Mouse (Mus musculus) T-cell, adult 2 months (primary cell): ENCODE measurements around the gene Tpbpa.
A peak's percentile ranks its signal among the peaks of the same experiment; 100 is the strongest.
"Not testable (repeated sequence)": the region's sequence is repeated elsewhere in the genome, so short reads cannot be mapped to it uniquely, and the experiment has no call there.

ENCODE experiments used
- DNase-seq: peaks from one replicate; pipeline ENCODE4 v3.0.0; 2022; ENCODE audit warnings: low spot score

Gene Tpbpa

DNA sequence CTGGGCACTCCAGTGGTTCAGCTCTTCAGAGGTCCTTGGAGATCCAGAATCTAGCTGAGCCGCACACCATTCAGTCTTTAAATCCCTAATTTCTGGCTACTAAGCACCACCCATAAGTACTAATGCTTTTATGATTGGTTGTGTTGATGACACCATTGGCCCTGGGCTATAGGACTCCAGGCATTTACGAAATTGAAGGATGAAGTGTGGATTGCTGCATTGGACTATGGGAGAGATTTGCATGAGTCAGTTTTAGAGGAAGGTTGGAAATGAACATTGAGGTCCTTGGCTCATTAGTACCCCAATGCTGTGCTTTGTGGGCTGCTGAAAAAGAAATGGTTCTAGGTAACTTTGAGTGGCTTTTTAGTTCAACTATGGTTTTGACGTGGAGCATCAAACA, at the start of gene Tpbpa:
Tpbpa (minus strand) TSS at position 101 of the 400 bp plus-strand sequence.
- DNase-seq = not testable (repeated sequence)

DNA sequence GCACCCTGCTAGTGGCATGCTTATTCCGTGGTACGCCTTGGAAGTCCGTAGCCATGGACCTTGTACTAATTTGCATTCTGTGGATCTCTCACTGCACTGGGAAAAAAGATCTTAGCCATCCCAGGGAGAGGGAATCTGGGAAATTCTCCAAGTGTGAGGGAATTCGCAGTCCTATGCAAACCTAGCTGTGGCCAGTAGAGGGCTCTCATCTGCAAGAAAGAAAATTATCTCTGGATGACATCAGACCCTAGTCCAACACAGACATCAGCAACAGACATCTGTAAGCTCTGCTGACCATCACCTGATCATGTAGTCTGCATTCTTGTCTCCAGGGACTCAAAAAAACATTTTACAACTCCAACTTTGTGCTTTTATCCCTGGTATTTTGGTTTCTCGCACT, 45.1 kb upstream of the Tpbpa start:
- not testable (repeated sequence) for DNase-seq

DNA sequence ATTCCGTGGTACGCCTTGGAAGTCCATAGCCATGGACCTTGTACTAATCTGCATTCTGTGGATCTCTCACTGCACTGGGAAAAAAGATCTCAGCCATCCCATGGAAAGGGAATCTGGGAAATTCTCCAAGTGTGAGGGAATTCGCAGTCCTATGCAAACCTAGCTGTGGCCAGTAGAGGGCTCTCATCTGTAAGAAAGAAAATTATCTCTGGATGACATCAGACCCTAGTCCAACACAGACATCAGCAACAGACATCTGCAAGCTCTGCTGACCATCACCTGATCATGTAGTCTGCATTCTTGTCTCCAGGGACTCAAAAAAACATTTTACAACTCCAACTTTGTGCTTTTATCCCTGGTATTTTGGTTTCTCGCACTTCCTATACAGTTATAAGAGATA, 30.5 kb upstream of the Tpbpa start:
- not testable (repeated sequence) for DNase-seq

DNA sequence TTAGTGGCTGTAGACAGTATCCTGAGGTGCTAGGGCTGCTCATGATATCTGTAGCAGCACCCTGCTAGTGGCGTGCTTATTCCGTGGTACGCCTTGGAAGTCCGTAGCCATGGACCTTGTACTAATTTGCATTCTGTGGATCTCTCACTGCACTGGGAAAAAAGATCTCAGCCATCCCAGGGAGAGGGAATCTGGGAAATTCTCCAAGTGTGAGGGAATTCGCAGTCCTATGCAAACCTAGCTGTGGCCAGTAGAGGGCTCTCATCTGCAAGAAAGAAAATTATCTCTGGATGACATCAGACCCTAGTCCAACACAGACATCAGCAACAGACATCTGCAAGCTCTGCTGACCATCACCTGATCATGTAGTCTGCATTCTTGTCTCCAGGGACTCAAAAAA, 22.2 kb upstream of the Tpbpa start:
- not testable (repeated sequence) for DNase-seq

DNA sequence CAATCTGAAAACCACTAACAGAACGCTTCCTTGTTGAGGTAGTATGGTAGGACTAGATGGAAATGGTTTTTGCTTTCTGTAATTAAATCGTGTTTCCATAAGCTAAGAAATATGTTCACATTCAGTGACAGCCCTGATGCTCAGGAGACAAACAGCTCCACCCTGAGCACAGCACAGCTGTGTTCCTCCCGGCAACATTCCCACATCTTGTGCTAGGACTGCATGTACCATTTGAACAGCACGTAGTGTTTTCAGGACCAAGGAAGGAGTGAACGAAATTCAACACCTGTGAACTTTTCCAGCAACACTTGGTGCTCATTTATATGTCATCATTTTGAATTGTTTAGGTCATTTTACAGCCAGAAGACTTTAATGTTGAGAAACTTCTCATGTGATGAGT, 19.9 kb upstream of the Tpbpa start:
- no peak for DNase-seq

DNA sequence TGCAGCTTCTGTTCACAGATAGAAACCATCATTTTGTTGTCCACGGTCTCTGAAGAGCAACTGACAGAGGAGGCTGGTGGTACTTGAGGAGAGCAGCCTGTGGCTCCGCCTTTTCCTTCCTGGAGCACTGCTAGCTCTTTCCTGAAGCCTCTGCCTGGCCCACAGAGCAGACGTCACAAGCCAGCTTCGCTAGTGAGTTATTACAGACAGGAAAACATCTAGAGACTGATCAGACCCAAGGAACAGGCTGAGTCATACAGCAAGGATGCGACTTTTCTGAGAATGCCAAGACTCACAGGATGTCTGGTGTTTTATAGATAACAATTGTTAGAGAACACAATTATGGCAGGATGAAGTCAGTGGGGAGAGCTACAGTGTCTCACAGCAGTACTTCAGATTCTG, 5.3 kb downstream of the Tpbpa start, which contains the start of the genes Gm49391 and Ctla2a:
Gm49391 (minus strand) TSS at position 72 of the 402 bp plus-strand sequence.
Ctla2a (minus strand) TSS at position 126 of the 402 bp plus-strand sequence.
- peak; percentile 67 for DNase-seq

DNA sequence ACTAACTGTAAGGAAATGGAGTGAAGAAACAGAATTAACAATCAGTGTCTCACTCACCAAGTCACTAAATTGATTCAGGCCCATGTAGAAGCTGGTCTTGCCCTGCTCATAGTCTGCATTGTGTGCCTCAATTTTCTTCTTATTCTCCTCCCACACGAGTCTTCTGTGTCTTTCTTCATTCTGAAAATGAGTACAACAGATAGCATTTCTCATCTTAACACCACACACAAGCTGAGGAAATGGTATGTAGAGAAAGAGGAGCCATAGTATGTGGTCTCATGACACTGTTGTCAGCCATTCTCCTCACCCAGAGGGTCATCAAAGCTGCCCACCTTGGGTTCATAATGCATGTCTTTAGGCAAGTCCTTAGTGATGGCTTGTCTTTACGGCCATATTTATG, 6.3 kb downstream of the Tpbpa start, which contains the start of gene Gm49393:
Gm49393 (minus strand) TSS at position 101 of the 400 bp plus-strand sequence.
- DNase-seq = not testable (repeated sequence)

DNA sequence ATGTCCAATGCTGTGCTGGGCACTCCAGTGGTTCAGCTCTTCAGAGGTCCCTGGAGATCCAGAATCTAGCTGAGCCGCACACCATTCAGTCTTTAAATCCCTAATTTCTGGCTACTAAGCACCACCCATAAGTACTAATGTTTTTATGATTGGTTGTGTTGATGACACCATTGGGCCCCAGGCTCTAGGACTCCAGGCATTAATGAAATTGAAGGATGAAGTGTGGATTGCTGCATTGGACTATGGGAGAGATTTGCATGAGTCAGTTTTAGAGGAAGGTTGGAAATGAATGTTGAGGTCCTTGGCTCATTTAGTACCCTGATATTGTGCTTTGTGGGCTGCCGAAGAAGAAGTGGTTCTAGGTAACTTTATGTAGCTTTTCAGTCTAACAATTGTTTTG, 37.0 kb downstream of the Tpbpa start, which contains the start of gene Tpbpb:
Tpbpb (minus strand) TSS at position 101 of the 400 bp plus-strand sequence.
- not testable (repeated sequence) for DNase-seq

DNA sequence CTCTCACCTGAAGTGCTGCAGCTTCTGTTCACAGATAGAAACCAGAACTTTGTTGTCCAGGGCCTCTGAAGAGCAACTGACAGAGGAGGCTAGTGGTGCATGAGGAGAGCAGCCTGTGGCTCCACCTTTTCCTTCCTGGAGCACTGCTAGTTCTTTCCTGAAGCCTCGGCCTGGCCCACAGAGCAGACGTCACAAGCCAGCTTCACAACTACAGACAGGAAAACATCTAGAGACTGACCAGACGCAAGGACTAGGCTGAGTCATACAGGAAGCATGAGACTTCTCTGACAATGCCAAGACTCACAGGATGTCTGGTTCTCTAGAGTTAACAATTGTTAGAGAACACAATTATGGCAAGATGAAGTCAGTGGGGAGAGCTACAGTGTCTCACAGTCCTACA, 44.5 kb downstream of the Tpbpa start, which contains the start of gene Ctla2b:
Ctla2b (minus strand) TSS at position 120 of the 400 bp plus-strand sequence.
- peak; percentile 57 for DNase-seq

DNA sequence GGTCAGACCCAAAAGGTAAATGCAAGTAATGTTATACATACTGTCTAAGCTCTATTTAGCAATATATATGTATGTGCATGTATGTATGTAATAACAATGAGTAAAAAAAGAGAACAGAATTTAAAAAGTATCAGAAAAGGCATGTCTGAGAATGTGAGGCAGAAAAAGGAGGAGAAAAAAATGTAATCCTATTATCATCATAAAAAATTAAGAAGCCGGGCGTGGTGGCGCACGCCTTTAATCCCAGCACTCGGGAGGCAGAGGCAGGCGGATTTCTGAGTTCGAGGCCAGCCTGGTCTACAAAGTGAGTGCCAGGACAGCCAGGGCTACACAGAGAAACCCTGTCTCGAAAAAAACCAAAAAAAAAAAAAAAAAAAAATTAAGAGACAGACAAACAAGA, 45.0 kb downstream of the Tpbpa start, which contains the start of gene Gm49392:
Gm49392 (minus strand) TSS at position 101 of the 400 bp plus-strand sequence.
- not testable (repeated sequence) for DNase-seq

DNA sequence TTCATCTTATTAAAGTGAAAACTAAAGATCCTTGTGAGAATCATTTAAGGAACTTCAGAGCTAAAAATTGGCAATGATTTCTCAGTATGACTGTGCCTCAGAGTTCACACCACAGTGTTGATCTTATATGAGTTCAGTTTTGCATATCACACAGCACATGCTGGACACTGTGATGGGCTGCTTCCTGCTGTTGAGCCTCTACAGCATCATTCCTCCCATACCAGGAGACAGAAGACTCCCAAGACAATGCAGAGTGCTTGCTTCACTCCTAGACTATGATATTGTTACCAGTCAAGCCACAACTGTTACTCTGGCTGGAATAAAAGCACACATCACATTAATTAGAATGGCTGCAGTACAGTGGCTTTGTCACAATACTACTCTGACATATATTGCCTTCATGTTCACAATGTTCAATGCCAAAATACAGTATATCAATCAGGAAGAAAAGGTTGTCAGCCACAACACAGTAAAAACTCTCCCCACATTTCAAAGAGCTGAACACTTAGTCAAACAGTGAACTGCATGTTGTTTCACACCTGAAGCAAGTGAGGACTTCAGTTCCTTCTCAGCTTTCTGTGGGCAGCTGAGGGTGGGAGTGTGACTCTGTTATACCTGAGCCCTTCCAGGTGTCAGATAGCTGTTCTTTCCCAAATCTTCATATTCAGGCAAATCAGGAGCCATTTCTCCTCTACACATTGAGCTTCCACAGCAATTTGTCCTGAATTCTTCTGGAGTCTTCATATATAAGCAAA, 46.2 kb downstream of the Tpbpa start:
- no peak for DNase-seq

DNA sequence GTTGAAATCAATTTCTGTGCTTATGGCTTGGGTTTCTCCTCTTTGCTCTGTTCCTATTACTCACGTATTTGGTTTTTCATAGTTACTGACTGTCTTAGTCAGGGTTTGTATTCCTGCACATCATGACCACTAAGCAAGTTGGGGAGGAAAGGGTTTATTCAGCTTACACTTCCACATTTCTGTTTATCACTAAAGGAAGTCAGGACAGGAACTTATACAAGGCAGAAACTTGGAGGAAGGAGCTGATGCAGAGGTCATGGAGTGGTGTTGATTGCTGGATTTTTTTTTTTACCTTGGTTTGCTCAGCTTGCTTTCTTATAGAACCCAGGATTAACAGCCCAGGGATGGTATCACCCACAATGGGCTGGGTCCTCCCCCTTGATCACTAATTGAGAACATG, 49.5 kb downstream of the Tpbpa start:
- DNase-seq = no peak
